In the genomic region with DNA sequence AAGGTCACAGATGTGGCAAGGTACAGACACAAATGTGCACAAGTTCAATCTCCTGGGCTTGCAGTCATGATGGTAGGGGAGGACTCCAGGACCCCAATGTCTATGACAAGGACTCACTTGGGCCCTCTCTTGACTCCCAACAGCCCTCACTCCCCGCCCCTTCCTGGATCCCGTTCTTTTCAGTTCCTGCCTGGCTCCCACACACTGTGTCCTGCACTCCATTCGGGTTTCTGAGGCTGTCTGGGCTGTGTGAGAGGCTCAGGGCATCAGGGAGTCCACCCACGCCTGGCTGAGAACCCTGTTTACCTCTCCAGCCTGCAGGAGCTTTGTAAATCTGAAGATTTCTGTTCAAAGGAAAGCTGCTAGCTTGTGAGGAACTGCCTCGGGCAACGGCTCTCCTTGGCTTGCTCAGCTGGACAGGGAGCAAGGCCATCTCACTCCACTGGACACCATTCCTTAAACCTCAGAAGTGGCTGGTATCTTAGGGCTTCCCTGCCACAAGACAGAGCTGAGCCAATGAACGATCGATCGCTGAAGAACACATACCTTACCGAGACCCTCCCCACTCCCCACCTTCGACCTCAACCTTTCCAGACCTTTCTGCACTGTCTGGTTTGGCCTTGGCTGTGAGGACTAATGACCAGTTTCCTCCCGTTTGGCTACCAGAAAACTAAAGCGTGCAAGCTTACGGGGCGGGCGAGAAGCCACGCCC, we compare ENCODE assay signal across 9 mouse cellular contexts.
DNase-seq lines count a peak whose midpoint lies in the region; ATAC-seq lines count a peak whose summit lies in the region.
"Had no signal": no experiment of that assay in that cellular context is flagged by ENCODE, and none has a peak within 500 bp of the region (broad histone marks: within the 10 kb centered on the region; RNA-seq: fewer than 3 reads in every experiment).

No protein-coding gene starts in this region.

- intact Hi-C loops in heart, postnatal 36 days (cut with DNase I), result loop anchor here (5.0 kb wide), 1 partner anchor 40 kb away; no protein-coding TSS in a partner anchor
- intact Hi-C loops in gastrocnemius, postnatal 36 days (cut with DNase I), result no loop called here

- DNase-seq in heart, postnatal 36 days, result no peak
- DNase-seq in brain, adult 2 months (ENCODE audit: low read depth, low spot score), result peak; percentile 91
- DNase-seq in forebrain, embryonic 11.5 days (ENCODE audit: low spot score), result no peak
- DNase-seq in adipocyte (ENCODE audit: low spot score), result no peak
- DNase-seq in gastrocnemius, postnatal 36 days, result no peak
- no peak for DNase-seq in lung, postnatal 36 days

- H3K27ac ChIP-seq in heart, embryonic 11.5 days (ENCODE audit: low read depth, low read length), result no peak overlapping the region
- no peak overlapping the region for H3K27ac ChIP-seq in forebrain, embryonic 11.5 days (ENCODE audit: low read depth, low read length)
- H3K27ac ChIP-seq in liver, embryonic 12.5 days, result no peak overlapping the region

- no peak overlapping the region; the same call in 1 of the 2 replicates for H3K9ac ChIP-seq in heart, embryonic 11.5 days (ENCODE audit: low read depth, low read length)
- peak overlapping the region; percentile 33 for H3K9ac ChIP-seq in forebrain, embryonic 11.5 days (ENCODE audit: low read length)
- no peak overlapping the region for H3K9ac ChIP-seq in liver, embryonic 12.5 days

- H3K9me3 ChIP-seq in heart, embryonic 11.5 days (replicated peaks; ENCODE audit: control insufficient read depth, low read length), result peaks cover 2% of the 10 kb centered on the region; the same call in 1 of the 2 replicates
- H3K9me3 ChIP-seq in forebrain, embryonic 11.5 days (ENCODE audit: control insufficient read depth, low read length), result no peaks in the 10 kb centered on the region
- no peaks in the 10 kb centered on the region for H3K9me3 ChIP-seq in liver, embryonic 12.5 days (replicated peaks)

- 13% methylated on average over 17 of the region's 17 CpGs for WGBS in heart, embryonic 11.5 days (ENCODE audit: insufficient replicate concordance)
- WGBS in forebrain, embryonic 11.5 days, result 19% methylated on average over 17 of the region's 17 CpGs
- 16% methylated on average over 17 of the region's 17 CpGs for WGBS in liver, embryonic 12.5 days (ENCODE audit: insufficient replicate concordance)

- H3K36me3 ChIP-seq in heart, embryonic 11.5 days (ENCODE audit: control insufficient read depth, insufficient read depth, low read length), result no peaks in the 10 kb centered on the region
- no peaks in the 10 kb centered on the region for H3K36me3 ChIP-seq in forebrain, embryonic 11.5 days (ENCODE audit: control insufficient read depth, insufficient read depth, low read length)
- H3K36me3 ChIP-seq in liver, embryonic 12.5 days, result no peaks in the 10 kb centered on the region

- peak overlapping the region; percentile 54 for H3K4me2 ChIP-seq in heart, embryonic 11.5 days
- peak overlapping the region; percentile 49 for H3K4me2 ChIP-seq in forebrain, embryonic 11.5 days (ENCODE audit: low read depth, low read length, severe bottlenecking)
- H3K4me2 ChIP-seq in liver, embryonic 12.5 days, result peak overlapping the region; percentile 33; the same call in 1 of the 2 replicates

- H3K4me1 ChIP-seq in heart, embryonic 11.5 days (ENCODE audit: control insufficient read depth, insufficient read depth, low read length), result peaks cover 8% of the 10 kb centered on the region; the same call in 1 of the 2 replicates
- peaks cover 11% of the 10 kb centered on the region for H3K4me1 ChIP-seq in forebrain, embryonic 11.5 days (replicated peaks; ENCODE audit: control insufficient read depth, insufficient read depth, low read length)
- H3K4me1 ChIP-seq in liver, embryonic 12.5 days, result no peaks in the 10 kb centered on the region

- peak overlapping the region; percentile 15 for H3K4me3 ChIP-seq in heart, embryonic 11.5 days (ENCODE audit: low read depth, low read length)
- H3K4me3 ChIP-seq in forebrain, embryonic 11.5 days (ENCODE audit: low read depth, low read length), result peak overlapping the region; percentile 10; the same call in 1 of the 2 replicates
- H3K4me3 ChIP-seq in liver, embryonic 12.5 days, result no peak overlapping the region
- H3K4me3 ChIP-seq: erythroblast, embryonic 14.5 days had no signal

- no peak for ATAC-seq in heart, embryonic 11.5 days (replicated peaks; ENCODE audit: insufficient number of reproducible peaks, low FRiP score, low TSS enrichment)
- ATAC-seq in forebrain, embryonic 11.5 days (replicated peaks; ENCODE audit: low FRiP score), result peak; percentile 39
- no peak for ATAC-seq in liver, embryonic 12.5 days

- peaks cover 12% of the 10 kb centered on the region; the same call in 1 of the 2 replicates for H3K27me3 ChIP-seq in heart, embryonic 11.5 days (ENCODE audit: control insufficient read depth, insufficient read depth, low read length)
- H3K27me3 ChIP-seq in forebrain, embryonic 11.5 days (ENCODE audit: control insufficient read depth, insufficient read depth, low read length), result no peaks in the 10 kb centered on the region
- H3K27me3 ChIP-seq in liver, embryonic 12.5 days (replicated peaks), result peaks cover 31% of the 10 kb centered on the region
